Mouse (Mus musculus) kidney, postnatal 10 days (tissue): ENCODE data around the gene Olfml1.

Source experiments
- DNase-seq: peaks from one replicate; pipeline ENCODE4 v3.0.0; 2021; ENCODE audit warnings: mixed read lengths

Gene Olfml1

DNA sequence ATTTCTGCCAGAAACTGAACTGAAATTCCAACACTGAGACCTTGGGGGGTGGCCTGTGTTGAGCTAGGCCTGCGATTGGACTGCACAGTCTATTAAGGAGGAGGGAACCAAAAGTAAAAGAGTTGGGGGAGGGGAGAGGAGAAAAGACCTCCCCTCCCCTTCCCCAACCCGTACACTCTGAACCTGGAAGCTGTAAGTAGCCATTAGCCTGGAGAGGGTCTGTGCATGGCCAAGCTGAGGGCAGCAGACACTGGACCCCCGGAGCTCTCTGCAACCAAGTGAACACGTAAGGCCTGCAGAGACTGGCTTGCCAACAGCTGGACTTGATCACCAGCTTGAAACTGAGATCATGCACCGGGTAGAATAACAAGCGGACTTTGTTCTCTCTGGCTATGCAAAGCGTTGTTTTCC, at the start of gene Olfml1:
TSS of gene Olfml1 (plus strand) at position 186 of the 411 bp plus-strand sequence.
- peak; percentile 68 for DNase-seq

DNA sequence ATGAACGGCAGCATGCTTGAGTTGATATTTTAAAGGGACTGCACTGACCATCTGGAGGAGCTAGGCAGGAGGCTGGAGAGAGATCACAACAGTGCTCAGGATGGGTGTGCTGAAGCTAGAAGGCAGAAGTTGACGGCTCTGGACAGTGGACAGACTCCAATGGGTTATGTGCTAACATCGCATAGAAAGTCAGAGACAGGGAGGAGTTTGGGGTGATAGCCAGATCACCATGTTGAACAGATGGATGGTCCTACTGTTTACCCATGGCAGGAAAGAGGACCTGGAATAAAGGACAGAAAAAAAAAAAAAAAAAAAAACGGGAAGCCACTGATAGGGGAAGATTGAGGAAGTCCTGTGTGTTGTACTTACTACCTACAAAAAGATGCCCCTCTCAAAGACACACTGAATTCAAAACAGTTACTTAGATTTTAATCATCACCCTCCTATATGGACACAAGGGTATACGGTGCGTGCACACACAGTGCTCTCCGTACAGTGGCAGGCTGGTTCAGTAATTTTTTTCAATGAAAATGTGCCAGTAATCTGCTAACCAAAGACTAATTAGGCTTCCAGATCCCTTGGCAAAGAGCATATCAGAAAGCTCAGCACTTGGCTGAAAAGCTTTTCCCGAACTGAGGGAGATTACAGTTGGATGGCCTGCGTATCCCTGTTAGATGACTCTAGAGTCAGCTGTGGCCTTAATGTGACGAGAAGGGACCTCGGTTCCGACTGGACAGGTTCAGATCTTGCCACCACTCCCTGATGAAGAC, 47.8 kb upstream of the Olfml1 start:
- DNase-seq, result no peak

DNA sequence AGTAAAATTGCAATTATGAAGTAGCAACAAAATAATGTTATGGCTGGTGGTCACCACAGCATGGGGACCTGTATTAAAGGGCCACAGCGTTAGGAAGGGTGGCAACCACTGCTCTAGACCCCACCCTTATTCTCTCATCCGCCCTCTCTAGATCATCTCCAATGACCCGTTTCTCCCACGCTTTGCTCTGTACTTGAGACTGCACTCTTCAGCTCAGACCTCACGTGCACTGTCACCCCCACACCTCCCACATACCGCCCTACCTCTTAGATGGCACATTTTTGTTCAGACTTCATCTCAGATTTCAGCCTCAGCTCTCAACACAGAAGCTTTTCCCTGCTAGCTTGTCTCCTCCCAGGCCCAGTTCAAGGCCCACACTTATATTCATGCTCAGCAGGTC, 45.8 kb upstream of the Olfml1 start:
- DNase-seq, result peak; percentile 33

DNA sequence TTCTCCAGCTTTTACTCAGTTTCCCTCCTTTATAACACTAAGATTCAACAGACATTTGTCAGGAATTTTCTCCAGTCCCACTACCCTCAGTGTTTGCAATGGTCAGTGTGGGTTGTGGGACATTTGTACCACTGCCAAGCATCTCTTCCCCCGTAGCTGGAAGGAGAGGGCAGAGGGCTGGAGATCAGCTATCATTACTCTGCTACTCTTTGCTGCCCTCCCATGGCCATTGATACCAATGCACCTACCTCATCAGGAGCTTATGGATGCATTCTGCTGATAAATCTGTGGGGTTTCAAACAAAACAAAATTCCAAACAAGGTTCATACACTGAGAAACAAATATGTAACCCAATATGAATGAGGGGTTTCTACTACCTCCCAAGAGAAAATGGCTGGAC, 40.9 kb upstream of the Olfml1 start:
- peak; percentile 76 for DNase-seq

DNA sequence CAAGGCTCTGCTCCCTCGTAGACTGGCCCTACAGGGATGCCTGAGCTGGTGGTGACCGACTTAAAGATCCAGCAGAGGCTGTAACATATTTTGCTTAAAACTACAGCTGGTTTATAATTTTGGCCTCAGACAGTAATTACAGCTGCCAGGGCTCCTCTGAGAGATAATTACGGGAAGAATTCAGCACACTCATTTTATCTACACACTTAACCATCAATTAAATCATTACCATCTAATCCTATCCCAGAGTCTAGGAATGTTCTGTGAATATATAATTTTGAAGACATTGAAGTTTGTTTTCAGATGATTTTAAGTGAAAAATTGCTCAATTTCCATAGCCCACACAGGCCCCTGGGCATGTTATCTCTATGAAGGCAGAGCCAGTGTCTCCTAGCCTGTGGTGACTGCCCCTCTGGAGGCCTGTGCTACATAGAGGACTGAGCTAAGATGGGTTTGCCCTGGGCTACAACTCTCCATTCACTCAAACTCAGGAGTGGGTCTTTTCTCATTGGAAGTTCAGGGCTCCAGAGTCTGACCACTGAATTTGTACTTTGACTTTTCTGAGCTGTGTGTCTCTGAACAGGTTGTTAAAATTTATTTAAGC, 39.0 kb upstream of the Olfml1 start:
- no peak for DNase-seq

DNA sequence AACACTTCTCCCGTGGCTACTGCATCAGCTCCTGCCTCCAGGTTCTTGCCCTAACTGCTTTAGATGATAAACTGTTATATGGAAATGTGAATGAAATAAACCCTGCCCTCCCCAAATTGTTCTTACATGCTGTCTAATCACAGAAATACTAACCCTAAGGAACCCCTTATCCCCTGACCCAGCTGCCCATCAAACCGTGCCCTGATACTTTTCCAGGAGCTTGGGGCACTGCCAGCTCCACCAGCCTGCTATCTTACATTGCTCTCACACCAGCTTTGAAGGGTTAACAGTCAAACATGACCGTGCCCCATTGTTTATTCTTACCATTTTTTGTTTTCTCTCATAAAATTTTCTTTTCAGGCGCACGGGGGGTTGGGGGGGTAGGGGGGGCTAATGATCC, 37.9 kb upstream of the Olfml1 start:
- DNase-seq, result no peak

DNA sequence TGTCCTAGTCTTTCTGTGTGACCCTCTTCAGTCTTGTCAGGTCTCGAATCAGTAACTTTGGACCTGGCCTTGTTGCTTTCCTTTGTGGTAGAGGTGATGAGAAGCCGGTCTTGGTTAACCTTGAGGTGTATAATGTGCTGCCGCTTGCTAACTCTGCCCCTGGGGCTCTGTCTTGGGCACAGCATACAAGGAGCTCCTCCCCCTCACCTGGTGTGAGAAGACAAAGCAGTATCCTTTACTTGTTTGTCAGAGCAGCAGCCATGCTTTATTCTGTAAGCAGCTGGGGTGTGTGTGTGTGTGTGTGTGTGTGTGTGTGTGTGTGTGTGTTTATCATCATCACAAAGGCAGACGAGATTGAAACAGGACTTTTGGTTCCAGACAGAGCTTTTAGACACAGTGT, 31.9 kb upstream of the Olfml1 start:
- DNase-seq, result no peak

DNA sequence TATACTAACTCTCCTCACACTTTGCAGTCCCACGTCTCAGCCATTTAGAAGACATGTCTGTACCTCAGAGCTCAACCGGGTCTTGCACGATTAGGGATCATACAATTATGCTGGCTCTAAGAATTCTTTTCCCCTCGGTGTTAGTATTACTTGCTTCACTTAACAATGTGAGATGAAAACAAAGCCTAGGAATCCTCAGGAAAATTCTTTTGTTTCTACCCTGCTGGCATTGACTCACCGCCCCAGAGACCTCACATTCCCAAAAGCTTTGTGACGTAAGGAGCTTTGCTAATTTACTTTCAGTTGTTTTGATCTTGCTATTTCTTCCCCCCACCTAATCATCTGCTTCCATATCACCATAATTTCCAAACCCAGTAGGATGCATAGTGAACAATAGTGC, 30.7 kb upstream of the Olfml1 start:
- DNase-seq, result no peak

DNA sequence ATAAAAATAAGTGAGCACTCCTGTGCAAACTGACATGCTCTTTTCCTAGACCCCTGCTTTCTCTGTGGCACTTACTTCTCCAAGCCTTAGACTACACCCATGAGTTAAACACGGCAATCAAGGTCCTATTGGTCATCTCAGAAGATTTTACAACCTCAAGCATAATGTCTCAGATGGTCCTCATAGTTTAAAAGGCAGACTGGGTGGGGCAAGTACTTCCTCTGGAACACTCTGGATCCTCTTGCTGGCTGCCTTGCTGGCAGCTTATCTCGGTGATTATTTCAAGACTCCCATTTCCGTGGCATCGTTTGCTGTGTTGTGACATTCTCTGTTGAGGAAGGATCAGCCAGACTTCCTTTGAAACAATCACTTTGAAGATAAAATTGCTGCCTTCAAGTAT, 27.2 kb upstream of the Olfml1 start:
- no peak for DNase-seq

DNA sequence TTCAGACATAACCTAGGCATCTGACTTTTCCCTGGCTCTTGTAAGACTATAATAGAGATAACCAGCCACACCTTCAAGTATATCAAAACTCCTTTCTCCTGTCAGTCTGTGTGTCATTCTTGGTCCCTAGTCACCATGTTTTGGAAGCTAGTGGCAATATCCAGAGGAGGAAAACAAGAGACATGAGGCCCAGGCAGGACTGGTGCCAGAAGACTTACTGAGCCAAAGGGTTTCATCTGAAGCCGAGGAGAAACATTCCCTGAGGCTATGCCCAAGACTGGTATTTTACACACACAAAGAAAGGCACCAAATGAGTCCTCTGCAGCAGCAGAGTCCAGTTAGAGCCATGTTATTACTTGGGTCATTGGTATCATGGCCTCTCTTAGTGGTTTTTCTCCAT, 22.2 kb upstream of the Olfml1 start:
- DNase-seq, result no peak

DNA sequence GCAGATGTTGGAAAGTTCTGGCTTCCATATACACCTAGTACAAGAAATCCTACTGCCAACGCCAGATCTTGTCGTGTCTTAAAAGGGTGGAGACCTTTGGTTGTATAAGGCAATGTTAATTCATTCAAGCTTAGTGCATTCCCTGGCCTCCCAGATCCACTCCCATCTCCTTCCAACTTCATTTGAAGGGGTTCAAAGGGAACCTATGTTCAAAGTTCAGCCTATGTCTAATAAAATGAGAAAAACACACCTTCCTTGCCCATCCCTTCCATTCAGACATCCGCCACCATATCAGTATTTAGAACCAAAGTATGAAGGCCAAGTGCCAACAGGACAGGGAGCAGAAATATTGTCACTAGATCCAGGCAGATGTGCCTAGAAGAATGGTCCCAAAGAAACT, 19.4 kb upstream of the Olfml1 start:
- no peak for DNase-seq

DNA sequence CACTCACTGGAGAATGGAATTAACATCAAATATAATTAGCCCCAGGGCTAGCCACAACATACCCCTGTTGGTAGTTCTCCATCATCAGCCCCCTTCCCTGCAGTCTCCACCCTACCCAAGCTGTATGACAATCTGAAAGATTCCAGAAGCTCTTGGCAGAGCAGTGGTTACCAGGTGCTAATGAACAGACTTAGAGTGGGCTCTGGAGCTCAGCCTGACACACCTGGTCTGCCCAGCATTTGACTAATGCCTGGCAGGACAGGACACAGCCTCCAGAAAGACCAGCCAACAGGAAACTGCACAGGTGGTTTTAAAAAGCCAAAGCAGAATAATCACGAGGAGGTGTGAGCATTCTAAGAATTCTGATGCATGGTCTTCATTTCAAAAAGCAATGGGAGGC, 13.8 kb upstream of the Olfml1 start:
- no peak for DNase-seq

DNA sequence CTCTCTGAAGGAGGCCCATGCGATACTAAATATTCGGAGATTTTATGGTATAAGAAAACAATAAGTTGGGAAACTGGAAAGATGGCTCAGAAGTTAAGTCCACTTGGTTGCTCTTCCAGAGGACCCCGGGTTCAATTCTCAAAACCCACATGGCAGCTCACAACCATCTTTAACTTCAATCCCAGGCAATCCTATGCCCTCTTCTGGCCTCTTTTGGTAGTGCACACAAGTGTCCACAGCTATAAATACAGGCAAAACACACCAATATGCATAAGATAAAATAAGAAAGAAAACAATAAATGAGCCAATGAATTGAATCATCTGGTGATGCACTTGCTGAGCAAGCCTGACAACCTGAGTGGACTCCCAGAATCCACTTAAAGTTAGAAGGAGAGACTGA, 11.3 kb upstream of the Olfml1 start:
- DNase-seq, result peak; percentile 10

DNA sequence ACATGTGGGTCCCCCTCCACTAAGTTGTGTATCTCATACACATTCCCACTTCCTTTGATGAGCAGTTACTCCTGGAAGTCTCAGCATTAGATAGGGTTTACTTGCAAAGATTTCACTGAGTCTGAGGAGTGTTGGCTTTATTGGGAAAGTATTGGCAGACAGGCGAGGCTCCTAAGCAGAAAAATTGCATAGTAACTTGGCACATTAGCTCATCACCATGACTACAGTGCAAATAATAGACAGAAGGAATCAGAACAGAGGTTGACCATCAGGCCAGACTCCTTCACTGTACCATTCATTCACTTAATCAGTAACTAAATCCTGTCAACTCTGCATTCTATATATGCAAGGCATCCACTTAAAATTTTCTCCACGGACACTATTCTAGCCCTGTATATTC, 6.6 kb upstream of the Olfml1 start:
- no peak for DNase-seq

DNA sequence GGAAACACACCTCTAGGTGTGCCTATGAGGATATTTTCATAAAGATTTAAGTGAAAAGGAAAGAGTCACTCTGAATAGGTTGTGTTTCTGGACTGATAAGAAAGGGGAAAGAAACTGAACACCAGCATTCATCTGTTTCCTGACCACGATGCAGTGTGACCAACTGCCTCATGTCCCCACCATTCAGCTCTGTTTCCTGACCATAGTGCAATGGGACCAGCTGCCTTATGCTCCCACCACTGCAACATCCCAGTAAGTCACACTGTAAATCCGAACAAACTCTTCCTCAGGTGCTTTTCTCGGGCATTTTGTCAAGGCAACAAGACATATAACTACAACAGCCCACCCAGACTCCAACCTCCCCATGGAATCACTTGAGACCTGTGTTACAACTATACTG, 5.7 kb upstream of the Olfml1 start:
- no peak for DNase-seq

DNA sequence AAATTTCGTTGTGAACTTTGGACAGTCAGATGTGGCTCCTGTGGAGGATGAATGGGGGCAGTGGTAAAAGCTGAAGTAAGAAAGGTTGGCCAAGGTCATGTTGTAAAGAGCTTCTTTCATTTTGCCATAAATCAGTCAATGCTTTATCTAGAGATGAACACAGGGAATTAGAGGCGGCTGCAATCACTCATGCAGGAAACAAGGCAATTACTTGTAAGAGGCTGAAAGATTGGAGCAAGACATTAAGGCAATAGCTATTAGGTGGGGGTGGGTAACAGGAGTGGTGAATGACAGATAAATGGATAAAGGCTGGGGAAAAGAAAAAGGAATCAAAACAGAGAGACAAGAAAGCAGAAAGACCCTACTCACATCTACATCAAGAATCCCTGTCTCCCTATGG, 3.5 kb upstream of the Olfml1 start:
- DNase-seq, result no peak

DNA sequence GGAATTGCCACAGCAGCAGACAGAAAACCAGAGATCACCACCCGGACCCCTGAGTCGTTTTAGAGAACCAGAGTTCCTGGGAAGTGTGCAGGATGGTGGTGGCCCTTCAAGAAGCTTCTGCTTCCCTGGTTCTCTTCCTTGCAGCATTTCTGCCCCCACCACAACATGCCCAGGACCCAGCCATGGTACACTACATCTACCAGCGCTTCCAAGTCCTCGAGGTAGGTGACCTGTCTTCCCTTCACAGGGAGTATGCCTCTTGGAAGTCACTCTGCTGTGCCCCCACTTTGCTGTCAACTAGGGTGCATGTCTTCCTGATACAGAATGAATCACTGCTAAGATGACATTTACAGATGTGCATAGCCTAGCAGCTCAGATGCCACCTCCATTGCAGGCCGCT, 428 bp downstream of the Olfml1 start:
- no peak for DNase-seq

DNA sequence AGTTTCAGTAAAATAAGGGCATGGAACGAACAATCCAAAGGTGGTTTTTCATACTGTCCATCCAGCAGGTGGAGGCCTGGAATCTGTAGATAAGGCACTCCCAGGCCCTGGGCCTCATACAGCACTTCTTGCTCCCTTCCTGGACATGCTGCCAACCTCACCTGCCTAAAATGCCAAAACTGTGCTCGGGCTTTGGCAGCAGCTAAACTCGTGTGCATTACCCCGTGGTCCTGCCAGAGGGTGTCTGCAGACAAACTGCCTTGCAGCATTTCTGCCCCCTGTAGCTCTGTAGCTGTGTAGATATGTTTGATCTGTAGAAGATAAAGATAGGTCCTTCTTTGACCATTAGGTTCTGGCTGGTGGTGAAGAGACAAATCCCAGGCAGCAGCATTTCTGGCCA, 1.7 kb downstream of the Olfml1 start:
- DNase-seq, result peak; percentile 11

DNA sequence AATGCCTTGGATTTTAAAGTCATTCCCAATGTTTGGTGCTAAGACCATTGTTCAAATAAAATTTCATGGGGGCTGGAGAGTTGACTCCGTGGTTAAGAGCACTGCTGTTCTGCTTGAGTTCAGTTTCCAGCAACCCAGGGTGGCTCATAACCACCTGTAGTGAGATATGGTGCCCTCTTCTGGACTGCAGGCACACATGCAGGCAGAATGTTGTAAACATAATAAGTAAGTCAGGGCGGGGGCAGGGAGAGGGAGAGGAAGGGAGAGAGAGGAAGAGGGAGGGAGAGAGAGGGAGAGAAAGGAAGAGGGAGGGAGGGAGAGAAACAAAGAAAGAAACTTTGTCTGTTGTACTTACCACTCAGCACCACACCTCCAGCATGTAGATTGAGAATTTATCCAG, 6.6 kb downstream of the Olfml1 start:
- DNase-seq, result peak; percentile 10

DNA sequence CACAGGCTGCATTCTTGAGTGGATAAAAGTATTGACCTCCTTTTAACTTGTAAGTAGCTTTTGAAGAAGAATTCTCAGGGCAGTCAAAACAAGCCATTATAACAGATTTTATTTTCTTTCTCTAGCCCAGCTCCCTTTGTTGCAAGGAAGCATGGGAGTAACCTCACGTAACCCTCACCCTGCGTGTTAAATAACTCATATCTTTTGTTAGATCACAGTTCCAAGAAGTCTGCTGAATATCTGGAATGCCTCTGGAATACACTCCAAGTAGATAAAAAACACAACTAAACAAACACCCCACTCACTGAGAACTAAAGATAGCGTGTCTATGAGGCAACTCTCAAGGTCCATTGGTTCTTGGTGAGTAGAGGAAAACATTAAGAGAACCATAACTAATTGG, 7.0 kb downstream of the Olfml1 start:
- DNase-seq, result peak; percentile 12

DNA sequence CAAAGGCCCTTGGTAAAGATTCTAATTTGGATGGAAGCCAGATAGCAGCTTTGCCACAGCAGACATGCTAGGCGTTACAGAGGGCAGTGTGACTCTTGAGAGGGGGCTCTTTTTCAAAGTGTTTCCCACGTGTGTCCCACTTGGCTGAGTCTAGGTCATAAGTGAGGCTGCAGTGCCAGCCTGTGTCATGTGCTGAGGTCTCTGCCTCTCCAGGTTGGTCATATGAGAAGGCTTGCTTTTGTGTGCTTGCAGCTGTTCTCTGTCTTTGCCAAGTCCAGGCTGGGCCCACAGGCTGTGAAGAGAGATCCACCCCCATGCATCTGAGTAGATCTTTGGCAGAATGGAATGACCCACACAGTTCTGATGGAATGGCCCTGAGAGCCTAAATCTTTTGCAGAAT, 25.4 kb downstream of the Olfml1 start:
- no peak for DNase-seq

DNA sequence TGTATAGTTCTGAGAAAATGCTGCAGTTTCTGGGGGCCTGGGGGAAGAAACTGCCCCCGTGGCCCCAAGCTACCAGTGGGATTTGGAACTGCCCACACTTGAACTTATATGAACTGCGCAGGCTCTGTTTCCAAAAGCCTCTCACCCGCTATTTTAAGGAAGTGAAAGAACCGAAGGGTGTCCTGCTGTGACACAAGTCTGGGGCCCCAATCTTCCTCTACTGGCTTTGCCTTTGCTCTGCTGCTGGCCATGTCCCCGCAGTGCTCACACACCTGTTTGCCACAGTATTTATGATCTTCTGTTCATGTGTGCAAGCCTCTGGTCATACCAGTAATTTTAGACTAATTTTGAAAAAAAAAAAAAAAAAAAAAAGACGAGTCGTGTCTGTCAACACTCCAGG, 26.7 kb downstream of the Olfml1 start:
- DNase-seq, result no peak

DNA sequence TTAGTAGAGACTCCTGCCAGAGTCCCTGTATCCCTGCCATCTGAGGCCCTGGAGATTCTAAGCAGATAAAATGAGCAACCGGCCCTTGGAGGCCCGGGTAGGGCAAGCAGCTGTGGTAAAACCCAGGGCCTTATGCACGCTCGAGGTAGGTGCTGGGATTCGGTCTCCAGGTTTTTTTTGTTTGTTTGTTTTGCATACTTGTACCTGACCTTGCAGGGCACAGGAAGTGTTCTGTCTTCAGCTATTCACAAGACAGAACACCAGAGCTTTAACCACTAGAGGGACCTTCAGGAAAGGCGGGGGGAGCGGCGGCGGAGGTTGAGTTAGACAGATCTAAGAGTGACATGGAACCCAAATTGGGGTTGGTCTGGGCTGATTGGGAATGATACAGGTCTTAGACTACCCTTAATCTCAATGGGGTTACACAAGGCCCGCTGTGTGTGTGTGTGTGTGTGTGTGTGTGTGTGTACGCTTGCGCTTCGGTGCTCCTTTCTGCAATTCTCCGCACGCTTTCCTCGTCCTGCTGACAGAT, 27.1 kb downstream of the Olfml1 start:
- DNase-seq, result peak; percentile 69

DNA sequence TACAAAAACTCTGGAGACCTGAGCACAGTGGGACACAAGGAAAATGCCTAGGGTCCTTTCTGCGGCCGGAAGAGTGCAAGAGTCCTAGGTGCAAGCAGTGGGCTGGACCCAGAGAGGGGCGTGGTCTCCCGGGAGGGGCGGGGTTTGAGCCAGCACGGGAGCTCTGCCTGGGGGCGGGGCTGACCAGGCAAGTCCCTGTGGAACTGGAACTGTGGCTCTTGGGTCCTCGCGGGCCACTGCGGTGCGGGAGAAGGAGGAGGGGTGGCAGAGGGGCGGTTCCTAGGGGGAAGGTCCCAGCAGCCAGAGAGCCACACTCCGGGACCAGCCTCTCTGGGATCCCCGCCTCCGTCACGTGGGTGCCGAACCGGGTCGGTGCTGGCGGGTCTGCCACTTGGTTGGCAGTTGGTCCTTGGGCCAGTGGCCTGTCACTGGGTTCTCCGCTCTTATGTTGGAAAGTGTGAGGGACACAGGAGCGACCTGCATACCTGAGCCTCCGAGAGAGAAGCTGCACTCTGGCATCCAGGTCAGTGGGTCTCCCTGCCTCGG, 27.7 kb downstream of the Olfml1 start, which contains the start of gene Ppfibp2:
TSS of gene Ppfibp2 (plus strand) at position 351 of the 546 bp plus-strand sequence.
- peak; percentile 97 for DNase-seq
